Mouse (Mus musculus): ENCODE measurements around the gene Rbp2. TPM values are rescaled to one million over a fixed set of nuclear protein-coding genes. Genes with fewer than 3 reads are reported as not detected.

Gene Rbp2
- not detected for total RNA-seq (2021)
- long read RNA-seq, experiment 1: 0 reads
- long read RNA-seq, experiment 2: 0 reads

GRCm38 (mm10) chr9:98485815-98486214 lies at the start of gene Rbp2:
Gene Rbp2, plus strand, starts transcription at chr9:98486115.
- DNase-seq: no peak

GRCm38 (mm10) chr9:98437819-98438218 lies 48.1 kb upstream of the Rbp2 start:
- DNase-seq: no peak

- DNase-seq: no peak
Observed at GRCm38 (mm10) chr9:98439091-98439490, 46.8 kb upstream of the Rbp2 start.

- peak; percentile 27 to 44 for DNase-seq
Observed at GRCm38 (mm10) chr9:98442638-98443037, 43.3 kb upstream of the Rbp2 start.

GRCm38 (mm10) chr9:98445359-98446149 lies 40.4 kb upstream of the Rbp2 start:
- no peak for DNase-seq

- no peak for DNase-seq
Observed at GRCm38 (mm10) chr9:98450976-98451375, 34.9 kb upstream of the Rbp2 start.

- no peak for DNase-seq
Observed at GRCm38 (mm10) chr9:98466709-98467108, 19.2 kb upstream of the Rbp2 start.

GRCm38 (mm10) chr9:98480172-98480749 lies 5.7 kb upstream of the Rbp2 start:
- no peak for DNase-seq

- no peak for DNase-seq
Observed at GRCm38 (mm10) chr9:98482256-98482655, 3.7 kb upstream of the Rbp2 start.

- DNase-seq: no peak
Observed at GRCm38 (mm10) chr9:98485020-98485419, 895 bp upstream of the Rbp2 start.

GRCm38 (mm10) chr9:98487273-98487672 lies 1.4 kb downstream of the Rbp2 start:
- peak in 1 of 2 experiments; percentile 2 for DNase-seq

GRCm38 (mm10) chr9:98489532-98489931 lies 3.6 kb downstream of the Rbp2 start:
- DNase-seq: no peak

- no peak for DNase-seq
Observed at GRCm38 (mm10) chr9:98490128-98490527, 4.2 kb downstream of the Rbp2 start.

GRCm38 (mm10) chr9:98491071-98491470 lies 5.2 kb downstream of the Rbp2 start:
- DNase-seq: no peak

GRCm38 (mm10) chr9:98492212-98492611 lies 6.3 kb downstream of the Rbp2 start:
- DNase-seq: no peak

GRCm38 (mm10) chr9:98492821-98493220 lies 6.9 kb downstream of the Rbp2 start:
- no peak for DNase-seq

- DNase-seq: peak; percentile 29
Observed at GRCm38 (mm10) chr9:98497157-98497556, 11.2 kb downstream of the Rbp2 start.

- peak; percentile 21 to 28 for DNase-seq
Observed at GRCm38 (mm10) chr9:98497990-98498389, 12.1 kb downstream of the Rbp2 start.

- no peak for DNase-seq
Observed at GRCm38 (mm10) chr9:98498717-98499268, 12.9 kb downstream of the Rbp2 start.

GRCm38 (mm10) chr9:98499601-98500000 lies 13.7 kb downstream of the Rbp2 start:
- DNase-seq: no peak

- DNase-seq: no peak
Observed at GRCm38 (mm10) chr9:98507480-98507879, 21.6 kb downstream of the Rbp2 start.

- no peak for DNase-seq
Observed at GRCm38 (mm10) chr9:98510363-98511055, 24.6 kb downstream of the Rbp2 start.

GRCm38 (mm10) chr9:98523872-98524271 lies 38.0 kb downstream of the Rbp2 start:
- DNase-seq: no peak
